Mouse (Mus musculus) stomach, embryonic 16.5 days (tissue): ENCODE results near the gene Rps15a. TPM values are rescaled to one million over a fixed set of nuclear protein-coding genes. Genes with fewer than 3 reads are reported as not detected.

ENCODE experiments used
- ATAC-seq: fragments of 200-750 bp; cut with Nextera tagmentation; 2 replicates; pipeline ENCODE4 v1.8.0; 2017; ENCODE audit warnings: moderate number of reproducible peaks, moderate TSS enrichment; ENCODE audit not compliant: insufficient read depth, low FRiP score
- H3K27ac ChIP-seq: fragments of 300-500 bp; sonication (generic); 2 replicates; pipeline ENCODE4 v1.5.1; 2014; ENCODE audit warnings: low read length
- H3K27me3 ChIP-seq: fragments of 300-500 bp; sonication (generic); 2 replicates; pipeline ENCODE4 v1.6.1; 2014; ENCODE audit warnings: low read length, control low read depth, mixed read lengths; ENCODE audit not compliant: control insufficient read depth, insufficient read depth
- H3K36me3 ChIP-seq: fragments of 300-500 bp; sonication (generic); 2 replicates; pipeline ENCODE4 v1.6.1; 2014; ENCODE audit warnings: low read length; ENCODE audit not compliant: control insufficient read depth, insufficient read depth
- H3K4me1 ChIP-seq: fragments of 300-500 bp; sonication (generic); 2 replicates; pipeline ENCODE4 v1.6.1; 2014; ENCODE audit warnings: low read length, control low read depth, mixed read lengths; ENCODE audit not compliant: control insufficient read depth, insufficient read depth
- H3K4me2 ChIP-seq: fragments of 300-500 bp; sonication (generic); 2 replicates; pipeline ENCODE4 v1.6.1; 2014; ENCODE audit warnings: low read depth, low read length, mixed read lengths
- H3K4me3 ChIP-seq: fragments of 300-500 bp; sonication (generic); replicated peaks from 2 replicates; pipeline ENCODE4 v1.5.1; 2014; ENCODE audit warnings: mild to moderate bottlenecking, low read length
- H3K9ac ChIP-seq: fragments of 300-500 bp; sonication (generic); 2 replicates; pipeline ENCODE4 v1.6.1; 2014; ENCODE audit warnings: low read length
- H3K9me3 ChIP-seq: fragments of 300-500 bp; sonication (generic); replicated peaks from 2 replicates; pipeline ENCODE4 v1.6.1; 2016; ENCODE audit warnings: low read length, control low read depth; ENCODE audit not compliant: control insufficient read depth
- WGBS: fragments of 180-500 bp; shearing (Covaris S2); extraction: QIAGEN DNeasy Blood & Tissue Kit; methylation state at CpG from one replicate; pipeline ENCODE4 v1.1.7; 2014; 5-methylcytosine and 5-hydroxymethylcytosine counted together
- polyA plus RNA-seq: library from polyadenylated mRNA; unstranded; fragments of >200 nt; fragmentation: Nextera tagmentation; extraction: Ambion mirVana; gene quantifications from 2 replicates; pipeline ENCODE4 v1.2.1, GENCODE M21; 2015

The Rps15a gene
- polyA plus RNA-seq, 1 experiment from 2014 or later, result 707 TPM

DNA sequence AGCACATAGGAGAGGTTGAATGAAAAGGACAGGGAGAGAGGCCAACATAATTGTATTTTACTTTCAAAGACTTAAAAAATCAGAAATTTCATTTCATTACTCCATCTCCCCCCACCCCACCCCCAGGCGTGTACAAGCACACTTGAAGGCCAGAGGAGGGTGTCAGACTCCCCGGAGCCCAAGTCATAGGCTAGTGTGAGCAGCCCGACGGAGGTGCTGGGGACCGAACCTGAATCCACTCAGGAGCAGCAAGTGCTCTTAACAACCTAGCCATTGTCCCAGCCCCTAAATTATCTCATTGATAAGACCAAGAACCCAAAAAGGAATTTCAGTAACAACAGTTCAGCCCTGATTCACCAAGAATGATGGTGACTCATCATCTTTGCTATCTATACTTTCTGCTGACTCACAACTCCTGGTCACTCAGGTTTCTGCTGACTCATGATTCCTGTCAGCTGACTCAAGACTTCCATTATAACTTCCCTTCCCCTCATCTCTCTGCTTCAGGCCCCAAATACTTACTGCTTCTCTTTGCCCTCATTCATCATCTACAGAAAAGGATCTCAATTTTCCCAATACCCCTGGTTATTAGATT is 11.4 kb downstream of the Rps15a start:
- no peak overlapping the region for H3K4me2 ChIP-seq
- no peak overlapping the region for H3K4me3 ChIP-seq
- 66% methylated on average over 5 of the region's 5 CpGs for WGBS
- peaks cover 39% of the 10 kb centered on the region for H3K36me3 ChIP-seq
- no peak for ATAC-seq
- no peaks in the 10 kb centered on the region for H3K9me3 ChIP-seq
- H3K9ac ChIP-seq, result no peak overlapping the region
- no peaks in the 10 kb centered on the region for H3K4me1 ChIP-seq
- H3K27ac ChIP-seq, result no peak overlapping the region
- H3K27me3 ChIP-seq, result no peaks in the 10 kb centered on the region

DNA sequence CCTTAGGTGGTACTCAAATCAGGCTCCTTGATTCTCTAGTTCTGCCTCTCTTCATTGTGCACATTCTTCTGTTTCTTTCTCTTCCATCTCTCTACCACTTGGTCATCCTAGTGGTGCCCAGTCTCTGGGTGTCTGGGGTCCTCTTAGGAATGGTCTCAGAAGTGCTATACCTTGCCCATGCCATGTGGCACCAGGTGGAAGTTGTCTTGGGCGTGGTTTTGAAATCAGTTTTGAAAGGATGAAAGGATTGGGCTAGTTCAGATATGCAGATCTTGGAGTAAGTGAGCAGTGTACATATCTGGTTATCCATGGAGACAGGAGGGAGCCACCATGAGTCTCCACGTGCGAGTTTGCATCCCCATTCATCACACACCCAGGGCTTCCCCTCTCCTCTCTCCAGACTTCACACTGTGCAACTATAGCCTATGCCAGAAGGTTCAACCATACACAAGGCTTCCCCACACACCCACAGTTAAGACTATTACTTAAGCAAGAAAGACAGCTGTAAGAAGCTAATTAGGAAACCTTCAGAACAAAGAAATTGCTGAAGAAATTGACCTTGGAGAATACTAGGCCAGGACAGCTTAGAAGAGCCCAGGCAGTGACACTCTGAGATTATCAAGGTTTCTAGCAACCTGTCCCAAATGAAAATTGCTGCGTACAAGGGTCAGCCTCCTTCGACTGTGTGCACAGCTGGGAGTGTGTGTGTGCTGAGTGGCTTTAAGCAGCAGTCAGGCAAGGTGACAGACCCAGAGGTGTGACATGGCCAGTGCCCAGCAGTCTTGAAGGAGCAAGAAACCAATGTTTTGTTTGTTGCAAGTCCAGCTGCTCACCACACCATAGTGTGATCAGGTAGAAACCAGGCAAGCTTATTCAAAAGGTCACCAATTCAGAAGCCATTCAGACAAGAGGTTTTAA is 12.3 kb downstream of the Rps15a start:
- Histone ChIP-seq H3K36me3 (peaks cover 32% of the 10 kb centered on the region), H3K4me2 (no peak overlapping the region), H3K27ac (peak overlapping the region; percentile 28; the same call in 1 of the 2 replicates), H3K9me3 (no peaks in the 10 kb centered on the region), H3K4me1 (no peaks in the 10 kb centered on the region), H3K4me3 (no peak overlapping the region), H3K9ac (no peak overlapping the region), H3K27me3 (no peaks in the 10 kb centered on the region)
- WGBS, result 37% methylated on average over 5 of the region's 5 CpGs
- ATAC-seq, result no peak; the same call in 1 of the 2 replicates

DNA sequence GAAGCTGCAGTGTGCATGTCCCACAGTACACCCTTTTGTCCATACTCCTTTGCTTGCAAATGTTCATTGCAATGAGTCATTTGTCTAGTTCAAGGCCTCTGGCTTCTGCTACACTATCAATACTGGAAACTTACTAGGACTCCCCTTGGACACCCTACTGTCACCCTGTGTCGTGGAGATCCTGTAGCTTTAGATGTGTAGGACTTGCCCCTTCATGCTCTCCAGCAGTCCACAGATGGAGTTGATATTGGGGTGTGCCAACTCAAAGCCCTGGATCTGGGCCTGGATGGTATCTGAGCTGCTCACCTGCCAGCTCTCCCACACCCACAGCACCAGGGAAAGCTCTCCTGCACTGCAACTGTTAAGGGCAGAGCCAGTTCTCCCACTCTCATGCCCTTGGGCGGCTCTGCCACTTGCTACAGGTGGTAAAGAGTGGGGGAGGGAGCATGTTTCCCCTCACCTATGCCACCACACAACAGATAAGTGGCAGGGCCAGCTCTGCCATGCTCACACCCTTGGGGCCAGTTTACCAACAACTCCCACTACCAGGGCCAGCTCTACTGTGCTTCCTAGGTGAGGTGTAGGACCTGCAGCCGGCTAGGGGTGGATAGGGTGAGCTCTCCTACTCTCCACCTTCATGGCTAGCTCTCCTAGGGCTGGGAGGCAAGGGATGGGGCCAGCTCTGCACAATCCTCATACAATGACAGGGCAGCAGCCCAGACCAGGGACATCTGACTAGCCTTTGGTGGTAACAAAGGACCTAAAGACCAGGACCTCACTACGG is 13.1 kb downstream of the Rps15a start:
- Histone ChIP-seq H3K36me3 (peaks cover 23% of the 10 kb centered on the region), H3K9me3 (no peaks in the 10 kb centered on the region), H3K4me1 (no peaks in the 10 kb centered on the region), H3K9ac (no peak overlapping the region), H3K27ac (peak overlapping the region; percentile 28; the same call in 1 of the 2 replicates), H3K27me3 (no peaks in the 10 kb centered on the region), H3K4me2 (no peak overlapping the region), H3K4me3 (no peak overlapping the region)
- 43% methylated on average over 4 of the region's 4 CpGs for WGBS
- peak; percentile 63 for ATAC-seq

DNA sequence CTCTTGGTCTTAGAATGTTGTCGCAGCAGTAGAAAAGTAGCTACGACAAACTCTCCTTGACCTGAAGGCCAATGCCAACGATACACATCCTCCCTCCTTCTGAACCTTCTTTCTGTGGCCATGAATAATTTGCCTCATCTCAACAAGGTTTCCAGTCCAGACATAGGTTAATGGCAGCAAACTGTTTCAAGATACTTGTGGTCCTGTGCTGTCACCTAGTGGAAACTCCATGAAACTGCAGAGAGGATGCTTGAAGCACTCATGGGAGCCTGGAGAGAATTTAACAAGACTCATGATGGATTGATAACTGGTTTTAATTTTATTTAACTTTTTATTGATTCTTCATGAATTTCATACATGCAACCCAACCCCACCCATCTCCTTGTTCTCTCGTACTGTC is 13.8 kb downstream of the Rps15a start:
- WGBS, result 37% methylated on average over 4 of the region's 4 CpGs
- no peak overlapping the region for H3K27ac ChIP-seq
- no peak overlapping the region for H3K9ac ChIP-seq
- H3K36me3 ChIP-seq, result peaks cover 19% of the 10 kb centered on the region
- no peak for ATAC-seq
- no peak overlapping the region for H3K4me3 ChIP-seq
- H3K4me2 ChIP-seq, result no peak overlapping the region
- H3K27me3 ChIP-seq, result no peaks in the 10 kb centered on the region
- H3K9me3 ChIP-seq, result no peaks in the 10 kb centered on the region
- H3K4me1 ChIP-seq, result no peaks in the 10 kb centered on the region

DNA sequence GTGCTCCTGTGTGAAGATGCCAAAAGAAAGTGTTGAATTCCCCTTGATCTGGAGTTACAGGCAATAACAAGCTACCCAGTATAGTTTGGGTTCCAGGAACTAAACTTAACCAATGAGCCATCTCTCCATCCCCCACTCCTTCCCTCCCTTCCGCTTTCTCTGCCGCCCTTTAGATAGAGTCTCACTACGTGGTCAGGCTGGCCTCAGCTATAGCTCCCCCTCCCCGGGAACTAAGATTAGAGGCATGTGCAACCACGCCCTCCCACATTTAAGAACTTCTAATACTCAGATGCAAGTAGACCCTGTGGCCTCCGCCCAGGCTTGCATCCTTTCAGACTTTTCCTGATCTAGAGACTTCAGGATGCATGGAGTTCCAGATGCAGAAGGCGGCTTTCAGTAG is 18.4 kb downstream of the Rps15a start:
- no peaks in the 10 kb centered on the region for H3K27me3 ChIP-seq
- no peak overlapping the region for H3K9ac ChIP-seq
- no peak overlapping the region for H3K27ac ChIP-seq
- WGBS, result 60% methylated on average over 7 of the region's 7 CpGs
- H3K9me3 ChIP-seq, result no peaks in the 10 kb centered on the region
- ATAC-seq, result no peak
- H3K4me3 ChIP-seq, result no peak overlapping the region
- no peaks in the 10 kb centered on the region for H3K4me1 ChIP-seq
- no peaks in the 10 kb centered on the region for H3K36me3 ChIP-seq
- no peak overlapping the region for H3K4me2 ChIP-seq

DNA sequence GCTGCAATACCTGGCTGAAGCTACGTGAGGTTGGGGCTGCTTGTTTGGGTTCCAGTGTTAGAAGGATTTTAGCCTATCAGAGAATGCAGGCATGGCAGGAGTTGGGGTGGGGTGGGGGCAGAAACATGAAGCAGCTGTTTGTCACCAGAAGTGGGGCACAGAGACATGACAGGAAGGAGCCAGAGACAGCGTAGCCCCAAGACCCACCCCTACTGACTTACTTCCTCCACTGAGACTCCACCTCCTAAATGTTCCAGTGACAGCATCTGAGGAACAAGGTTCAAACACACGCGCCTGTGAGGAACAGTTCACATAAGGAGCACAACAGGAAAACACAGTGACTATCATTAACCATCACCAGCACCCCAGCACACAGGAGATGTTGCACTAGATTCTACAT is 36.0 kb downstream of the Rps15a start:
- ATAC-seq, result no peak
- Histone ChIP-seq H3K36me3 (no peaks in the 10 kb centered on the region), H3K4me3 (no peak overlapping the region), H3K4me1 (no peaks in the 10 kb centered on the region), H3K27me3 (no peaks in the 10 kb centered on the region), H3K9ac (no peak overlapping the region), H3K27ac (no peak overlapping the region), H3K4me2 (no peak overlapping the region), H3K9me3 (no peaks in the 10 kb centered on the region)
- WGBS, result 65% methylated on average over 4 of the region's 4 CpGs

DNA sequence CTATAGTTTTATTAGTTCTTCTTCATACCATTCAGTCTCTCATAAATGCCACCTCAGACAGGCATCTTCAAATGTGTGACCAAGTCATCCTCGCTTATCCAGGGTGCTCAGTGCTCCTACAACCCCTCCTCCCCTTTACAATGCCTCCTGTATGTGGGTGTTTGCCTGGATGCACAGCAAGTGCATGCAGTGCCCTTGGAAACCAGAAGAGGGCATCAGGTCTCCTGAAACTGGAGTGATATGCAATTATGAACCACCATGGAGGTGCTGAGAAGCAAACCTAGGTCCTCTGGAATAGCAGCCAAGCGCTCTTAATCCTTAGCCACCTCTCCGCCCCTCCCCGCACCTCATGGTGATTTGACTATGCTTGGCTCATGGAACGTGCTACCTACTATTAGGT is 36.9 kb downstream of the Rps15a start:
- 88% methylated on average over 5 of the region's 5 CpGs for WGBS
- Histone ChIP-seq H3K27ac (no peak overlapping the region), H3K9me3 (no peaks in the 10 kb centered on the region), H3K4me2 (no peak overlapping the region), H3K9ac (no peak overlapping the region), H3K27me3 (no peaks in the 10 kb centered on the region), H3K4me3 (no peak overlapping the region), H3K4me1 (no peaks in the 10 kb centered on the region), H3K36me3 (no peaks in the 10 kb centered on the region)
- no peak for ATAC-seq

DNA sequence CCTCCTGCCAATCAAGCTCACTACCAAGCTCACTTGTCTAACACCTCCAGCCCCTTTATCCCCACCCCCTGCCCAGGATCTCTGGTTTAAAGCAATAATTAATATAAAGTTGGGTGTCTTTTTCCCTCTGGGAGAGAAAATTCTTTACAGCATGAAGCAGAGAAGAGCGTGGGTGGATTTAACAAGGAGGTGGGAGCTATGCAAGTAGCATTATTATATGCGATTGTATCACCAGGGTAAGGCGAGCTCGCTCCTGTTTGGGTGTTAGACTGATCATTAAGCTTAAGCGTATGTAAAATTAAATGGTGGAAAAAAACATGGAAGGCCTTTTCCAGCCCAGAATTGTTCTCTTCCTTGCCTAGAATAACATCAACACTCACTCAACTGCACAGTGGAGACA is 48.7 kb downstream of the Rps15a start:
- no peak overlapping the region for H3K27ac ChIP-seq
- no peak overlapping the region for H3K4me2 ChIP-seq
- WGBS, result 92% methylated on average over 5 of the region's 5 CpGs
- no peaks in the 10 kb centered on the region for H3K36me3 ChIP-seq
- H3K4me3 ChIP-seq, result no peak overlapping the region
- ATAC-seq, result no peak
- H3K9ac ChIP-seq, result no peak overlapping the region
- no peaks in the 10 kb centered on the region for H3K27me3 ChIP-seq
- H3K4me1 ChIP-seq, result no peaks in the 10 kb centered on the region
- no peaks in the 10 kb centered on the region; the same call in 1 of the 2 replicates for H3K9me3 ChIP-seq

DNA sequence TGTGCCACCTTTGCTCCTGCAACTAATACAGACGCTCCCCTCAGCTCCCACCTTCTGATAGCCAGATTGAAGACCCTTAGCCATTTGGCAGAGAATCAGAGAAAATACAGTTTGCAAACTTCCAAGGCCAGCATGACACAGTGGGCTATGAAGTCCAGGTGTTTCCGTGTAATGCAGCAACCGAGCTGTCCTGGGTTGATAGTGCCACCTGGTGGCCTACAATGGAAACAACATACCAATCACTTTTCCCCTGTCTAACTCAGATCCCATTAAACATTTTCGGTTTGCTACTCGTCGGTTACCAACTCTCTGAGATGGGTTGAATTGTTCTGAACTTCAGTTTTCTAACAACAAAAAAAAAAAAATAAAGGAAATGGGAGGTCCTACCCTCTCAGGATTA is 59.7 kb downstream of the Rps15a start:
- no peaks in the 10 kb centered on the region for H3K27me3 ChIP-seq
- no peak overlapping the region for H3K4me3 ChIP-seq
- no peak overlapping the region for H3K9ac ChIP-seq
- H3K36me3 ChIP-seq, result no peaks in the 10 kb centered on the region
- H3K4me1 ChIP-seq, result no peaks in the 10 kb centered on the region
- no peak for ATAC-seq
- no peak overlapping the region for H3K27ac ChIP-seq
- 76% methylated on average over 6 of the region's 6 CpGs for WGBS
- no peak overlapping the region for H3K4me2 ChIP-seq
- H3K9me3 ChIP-seq, result 0 out of 2 replicates have a peak, but pooled peaks cover 3% of the 10 kb centered on the region
